Mouse (Mus musculus) cerebellum, adult 11-12 months (tissue): ENCODE measurements at regions not wholly inside any gene's neighbourhood (a gene's known extent, or its start where the extent isn't known, plus 50 kb on each side); places are given as distances from the start of the nearest gene placed in this dataset.

Experiments
- DNase-seq: peaks from one replicate; pipeline ENCODE4 v3.0.0; 2022

DNA sequence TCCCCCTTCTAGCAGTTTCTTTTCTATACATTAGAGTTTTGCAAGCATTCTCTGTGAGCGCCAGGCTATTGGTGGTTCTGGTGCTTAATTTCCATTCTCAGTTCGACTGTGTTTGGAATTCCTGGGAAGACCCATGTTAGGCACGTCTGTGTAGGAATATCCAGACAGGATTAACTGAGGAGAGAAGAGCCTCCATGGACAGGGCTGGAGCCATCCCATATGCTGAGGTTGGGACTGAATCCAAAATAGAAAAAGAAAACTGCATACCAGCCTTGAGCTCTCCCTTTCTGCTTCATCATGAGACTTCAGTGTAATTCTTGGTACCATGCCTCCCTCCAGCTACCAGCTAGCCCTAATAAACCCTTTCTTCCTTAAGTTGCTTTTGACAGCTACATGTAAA lies 595.3 kb downstream of the Dok5 start:
- no peak for DNase-seq

DNA sequence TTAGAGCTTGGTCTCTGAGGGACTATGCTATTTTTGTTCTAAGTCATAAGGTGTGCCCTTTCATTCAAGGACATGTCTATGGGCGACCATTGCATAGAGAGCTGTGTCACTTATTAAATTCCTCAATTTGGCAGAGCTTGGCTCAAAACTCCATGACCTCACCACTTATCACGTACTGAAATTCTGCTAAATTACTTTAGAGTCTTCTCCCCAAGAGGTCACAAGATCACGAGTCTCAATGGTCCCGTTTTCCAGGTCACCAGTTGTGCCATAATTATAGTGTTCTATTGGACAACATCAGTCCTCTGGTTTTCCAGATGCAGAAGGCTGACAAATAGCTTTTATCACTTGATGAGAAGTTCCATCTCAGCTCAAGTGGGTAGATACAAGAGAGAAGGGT lies 576.9 kb downstream of the Dok5 start:
- no peak for DNase-seq

DNA sequence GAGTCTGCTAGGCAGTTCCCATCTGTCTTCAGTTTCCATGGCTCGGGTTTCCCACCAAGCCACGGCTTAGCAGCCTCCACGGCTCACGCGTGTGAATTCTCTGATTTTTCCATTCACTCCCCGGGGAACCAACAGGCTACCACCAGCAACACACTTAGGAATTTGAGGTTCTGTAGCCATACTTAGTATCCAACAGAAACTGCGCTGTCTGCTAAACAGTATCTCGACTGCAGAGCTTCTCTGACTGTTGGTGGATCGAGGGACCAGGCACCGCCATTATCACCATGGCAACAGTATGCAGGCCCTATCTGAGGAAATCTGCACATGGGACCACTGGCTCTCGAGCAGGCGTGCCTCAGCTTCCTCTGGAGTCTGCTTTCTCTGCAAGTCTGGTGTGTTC lies 574.4 kb downstream of the Dok5 start:
- no peak for DNase-seq

DNA sequence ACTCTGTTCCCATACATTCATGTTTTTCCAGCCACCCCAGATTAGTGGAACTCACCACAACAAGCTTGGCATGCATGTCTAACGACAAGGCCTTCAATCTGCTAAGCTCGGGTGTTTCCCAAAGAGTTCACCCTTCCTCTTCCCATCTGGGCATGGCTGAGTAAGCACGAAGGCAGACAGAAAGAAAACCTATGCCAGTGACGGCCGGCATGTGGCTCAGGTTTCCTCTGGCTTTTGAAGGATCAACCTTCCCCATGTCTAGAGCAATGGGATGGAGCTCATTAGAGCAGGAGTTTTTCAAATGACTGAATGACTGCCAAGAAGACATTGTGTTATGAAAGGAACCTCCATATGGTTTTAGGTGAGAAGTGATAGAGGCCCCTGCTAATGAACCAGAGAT lies 566.9 kb downstream of the Dok5 start:
- DNase-seq = no peak

DNA sequence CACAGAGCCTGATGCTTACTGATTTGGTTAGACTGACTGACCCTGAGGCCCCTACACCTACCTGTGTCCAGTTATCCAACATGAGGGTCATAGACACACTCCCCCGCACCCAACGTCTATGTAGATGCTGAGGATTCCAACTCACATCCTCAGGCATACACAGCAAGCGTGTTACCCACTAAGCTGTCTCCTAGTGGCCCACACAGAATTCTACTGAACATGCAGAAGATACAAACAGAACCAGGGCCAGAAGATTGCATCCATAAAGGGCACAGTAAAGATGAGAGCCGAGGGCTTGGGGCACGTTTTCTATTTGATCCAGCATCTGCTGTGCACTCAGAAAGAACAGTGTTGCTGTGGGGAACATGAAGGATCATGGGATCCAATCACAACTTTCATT lies 564.0 kb downstream of the Dok5 start:
- DNase-seq = no peak

DNA sequence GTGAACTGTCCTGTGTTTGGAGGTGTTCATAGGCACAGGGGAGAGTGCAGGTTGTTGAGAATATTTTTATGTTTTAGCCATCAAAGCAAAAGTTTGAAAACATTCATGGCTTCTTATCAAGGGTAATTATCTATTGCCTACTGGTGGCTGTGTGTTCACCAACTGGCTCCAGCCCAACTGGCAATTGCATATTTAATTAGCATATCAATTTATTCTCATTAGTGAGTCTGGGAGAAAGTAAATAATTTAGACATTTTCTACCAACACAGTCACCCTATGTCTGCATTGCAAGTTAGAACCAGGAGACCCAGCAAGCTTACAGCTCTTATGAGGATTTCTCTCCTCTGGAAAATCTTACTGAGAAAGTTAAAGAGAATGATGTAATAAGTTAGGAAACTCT lies 561.0 kb downstream of the Dok5 start:
- DNase-seq = no peak

DNA sequence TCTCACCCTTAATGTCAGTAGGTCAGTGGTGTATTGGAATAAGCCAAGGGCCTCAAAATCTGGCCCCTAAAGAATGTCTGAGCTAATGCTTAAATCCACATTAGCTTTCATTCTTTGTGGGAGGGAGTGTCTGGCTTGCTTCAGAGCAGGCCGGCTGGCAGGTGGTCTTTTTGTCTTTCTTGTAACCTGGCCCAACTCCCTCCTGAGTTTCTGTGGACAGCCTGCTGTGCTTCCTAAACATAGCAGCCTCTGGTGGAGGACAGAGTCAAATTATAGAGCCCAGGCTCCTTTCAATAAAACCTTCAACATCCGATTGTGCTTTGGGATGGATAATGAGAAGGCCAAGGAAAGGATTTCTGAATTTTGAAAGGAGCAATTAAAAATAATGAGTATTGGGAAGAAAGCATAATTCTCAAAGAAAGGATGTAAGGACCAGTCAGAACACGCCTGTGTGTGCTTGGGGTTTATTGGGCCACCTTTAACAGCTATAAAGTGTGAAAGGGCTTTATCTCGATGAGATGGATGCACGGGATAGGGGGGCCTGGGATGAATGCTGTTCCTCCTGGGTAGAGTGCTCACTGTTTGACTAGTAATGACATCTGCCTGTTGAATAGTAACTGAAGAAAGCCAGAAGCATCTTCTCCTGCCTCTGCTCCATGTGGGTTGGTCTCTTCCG lies 554.2 kb downstream of the Dok5 start:
- DNase-seq = no peak

DNA sequence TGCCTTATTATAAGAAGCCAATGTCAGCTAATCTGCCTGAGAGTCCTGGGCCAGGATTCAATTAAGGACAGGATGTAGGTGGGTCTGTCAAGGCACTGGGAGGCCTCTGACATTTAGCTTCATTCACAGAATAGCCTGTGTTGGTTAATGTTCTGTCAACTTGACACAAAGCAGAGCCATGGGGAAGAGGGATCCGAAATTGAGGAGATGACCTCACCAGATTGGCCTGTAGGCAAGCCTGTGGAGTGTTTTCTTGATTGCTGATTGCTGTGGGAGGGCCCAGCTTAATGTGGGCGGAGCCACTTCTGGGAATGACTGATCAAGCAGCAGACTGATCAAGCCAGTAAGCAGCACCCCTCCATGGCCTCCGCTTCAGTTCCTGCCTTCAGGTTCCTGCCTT lies 548.5 kb downstream of the Dok5 start:
- DNase-seq = no peak

DNA sequence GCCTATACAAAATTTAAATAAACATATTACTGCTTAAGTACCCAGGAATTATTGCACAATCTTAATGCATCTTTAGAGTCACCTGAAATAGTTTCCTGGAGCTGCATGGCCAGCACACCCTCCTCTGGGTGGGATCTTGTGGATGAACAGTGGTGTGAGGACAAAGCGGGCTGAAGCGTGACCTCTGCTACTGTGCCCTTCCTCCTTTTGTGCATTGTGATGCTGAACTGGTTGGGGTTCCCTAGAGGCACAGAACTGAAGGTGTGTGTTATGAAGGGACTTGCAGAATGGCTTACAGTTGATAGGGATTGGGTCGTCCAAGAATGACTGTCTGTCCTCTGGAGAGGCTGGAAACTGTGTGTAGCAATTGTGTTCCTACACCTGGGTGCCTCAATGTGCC lies 547.7 kb downstream of the Dok5 start:
- no peak for DNase-seq

DNA sequence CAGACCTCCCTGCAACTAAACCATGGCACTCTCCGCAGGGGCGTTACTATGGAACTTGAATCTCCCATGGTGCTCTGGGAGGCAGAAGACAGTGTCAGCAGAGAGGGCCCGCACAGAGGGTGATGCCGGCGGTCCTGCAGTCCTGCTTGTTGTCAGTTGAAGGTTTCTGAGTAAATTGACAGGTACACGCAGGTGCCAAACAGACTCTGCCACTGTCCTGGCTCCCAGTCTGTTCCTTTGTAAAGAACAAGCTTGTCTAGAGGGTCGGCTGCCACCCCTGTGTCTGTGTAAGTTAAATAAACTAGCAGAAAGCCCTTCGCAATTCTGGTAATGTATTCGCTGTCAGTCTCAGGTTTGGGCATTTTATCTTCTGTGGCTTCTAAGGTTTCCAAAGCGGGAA lies 521.6 kb downstream of the Dok5 start:
- no peak for DNase-seq

DNA sequence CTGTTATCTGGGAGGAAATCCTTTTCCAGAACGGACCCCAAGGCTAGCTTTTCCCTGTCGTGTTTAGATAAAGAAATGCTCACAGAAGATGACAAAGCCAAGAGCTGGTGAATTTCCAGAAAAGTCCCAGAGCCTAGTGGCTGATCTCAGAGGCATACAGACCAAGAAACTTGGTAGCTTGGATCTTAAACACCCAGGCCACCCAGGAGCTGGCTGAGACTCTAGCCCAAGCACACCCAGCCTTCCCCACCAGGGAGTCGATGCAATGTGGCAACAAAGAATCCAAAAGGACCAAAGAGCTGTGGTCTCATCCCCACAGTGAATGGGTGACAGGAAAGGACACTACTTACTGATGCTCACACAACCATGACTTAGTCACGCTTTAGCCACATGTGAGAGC lies 513.8 kb downstream of the Dok5 start:
- no peak for DNase-seq

DNA sequence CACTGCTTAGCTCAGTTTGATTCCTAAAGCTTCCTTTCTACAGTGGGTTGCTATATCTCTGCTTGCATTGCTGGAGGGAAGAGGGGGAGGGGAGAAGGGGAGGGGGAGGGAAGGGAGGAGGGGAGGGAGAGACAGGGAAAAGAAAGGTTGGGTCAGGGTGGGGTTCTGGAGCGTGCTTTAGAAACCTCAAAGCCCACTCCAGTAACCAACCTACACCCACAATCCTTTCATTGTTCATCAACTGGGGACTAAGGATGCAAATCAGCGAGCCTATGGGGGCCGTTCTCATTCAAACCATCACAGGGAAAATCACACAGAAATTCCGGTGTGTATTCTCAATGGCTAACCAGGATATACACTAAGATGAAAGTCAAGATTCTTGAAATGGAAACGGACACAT lies 510.7 kb downstream of the Dok5 start:
- no peak for DNase-seq

DNA sequence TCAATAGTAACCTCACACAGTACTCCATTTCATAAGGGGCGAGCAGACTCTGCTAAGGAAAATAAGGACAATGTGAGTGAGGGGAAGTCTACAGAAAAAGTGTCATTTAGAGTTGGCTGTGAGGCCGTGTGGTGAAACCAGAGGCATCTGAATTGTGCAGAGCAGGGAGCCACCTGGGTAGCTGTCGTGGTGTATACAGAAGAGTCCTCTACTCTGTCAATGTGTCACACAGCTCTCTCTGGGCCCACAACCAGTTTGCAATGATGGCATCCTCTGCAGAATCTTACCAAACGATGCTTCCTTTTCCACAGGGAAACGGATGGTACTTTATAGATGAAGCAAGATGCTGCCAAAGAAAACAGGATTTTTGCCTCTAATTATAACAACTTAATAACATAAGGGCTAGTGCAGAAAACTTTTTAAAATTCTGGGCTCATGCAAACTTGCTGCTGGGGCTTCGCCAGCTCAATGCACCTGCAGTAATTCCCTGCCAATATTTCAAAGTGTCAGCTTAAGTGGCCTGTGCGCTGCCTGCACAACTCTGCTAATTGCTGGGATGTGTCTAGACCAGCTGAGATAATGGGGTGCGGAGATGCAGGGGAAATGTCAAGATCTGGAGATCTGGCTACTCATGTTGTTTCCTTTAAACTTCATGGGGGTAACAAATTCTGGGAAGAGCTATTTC lies 505.8 kb downstream of the Dok5 start:
- DNase-seq = no peak

DNA sequence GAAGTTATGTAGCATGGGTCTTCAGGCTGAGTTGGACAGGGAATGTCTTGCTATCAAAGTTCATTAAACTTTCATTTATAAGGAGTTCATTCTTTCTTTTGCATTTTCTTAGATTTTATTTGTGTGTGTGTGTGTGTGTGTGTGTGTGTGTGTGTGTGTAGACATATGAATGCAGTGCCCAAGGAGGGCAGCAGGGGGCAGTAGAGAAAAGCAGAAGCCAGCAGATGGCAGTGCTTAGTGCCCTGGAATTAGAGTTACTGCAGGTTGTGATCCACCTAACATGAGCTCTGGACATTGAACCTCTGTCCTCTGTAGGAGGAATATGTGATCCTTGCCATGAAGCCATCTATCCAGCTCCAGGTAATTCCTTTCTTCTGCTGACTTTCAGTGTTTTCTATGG lies 501.2 kb downstream of the Dok5 start:
- no peak for DNase-seq

DNA sequence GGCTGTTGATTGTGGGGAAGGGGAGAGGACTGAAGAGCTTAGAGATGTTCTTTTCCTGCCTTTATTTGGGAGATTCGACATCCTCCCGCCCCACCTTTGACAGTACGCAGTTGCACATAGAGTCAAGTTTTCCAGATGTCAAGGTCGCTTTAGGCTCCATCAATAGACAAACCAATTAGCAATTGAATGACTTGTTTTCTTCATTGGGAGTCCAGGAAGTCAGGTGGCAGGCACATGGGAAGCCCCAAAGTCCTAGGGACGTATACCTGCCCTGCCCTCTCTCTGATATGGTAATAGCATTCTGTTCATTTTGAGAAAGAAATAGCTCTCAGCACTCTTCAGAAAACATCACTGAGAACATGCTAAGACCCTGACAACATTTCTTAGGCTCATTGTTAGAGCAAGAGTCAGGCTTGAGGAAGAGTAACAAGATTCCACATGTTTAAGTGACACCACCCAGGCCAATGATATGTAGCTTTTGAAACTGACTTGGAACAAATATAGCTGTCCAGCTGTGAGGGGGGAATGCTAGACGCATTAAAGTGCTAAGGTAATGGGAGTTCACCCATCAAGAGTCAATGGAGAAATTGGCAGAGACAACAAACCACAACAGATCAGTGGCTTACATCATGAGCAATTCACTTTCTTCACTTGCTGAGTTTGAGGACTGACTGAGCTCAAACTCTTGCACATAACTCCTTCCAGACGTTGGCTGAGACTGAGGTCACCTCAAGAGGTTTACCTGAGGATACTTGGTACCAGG lies 499.9 kb downstream of the Dok5 start:
- no peak for DNase-seq

DNA sequence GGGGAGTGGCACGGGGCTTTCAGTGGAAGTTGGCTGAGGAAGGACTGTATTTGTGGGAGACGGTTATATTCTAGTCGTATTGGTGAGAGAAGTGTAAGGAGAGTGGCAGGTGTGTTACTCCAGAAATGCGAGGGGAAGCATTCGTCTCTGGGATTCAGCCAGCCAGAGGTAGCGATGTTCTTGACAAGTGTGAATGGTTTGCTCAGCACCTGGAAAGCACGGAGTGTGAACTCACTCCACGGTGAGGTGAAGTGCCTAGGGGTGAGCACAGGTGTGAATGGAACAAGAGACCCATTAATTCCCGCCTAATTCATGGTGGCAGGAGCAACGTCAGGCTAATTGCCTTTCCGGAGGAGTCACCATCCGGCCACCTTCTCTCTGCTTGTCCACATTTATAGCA lies 498.9 kb downstream of the Dok5 start:
- no peak for DNase-seq

DNA sequence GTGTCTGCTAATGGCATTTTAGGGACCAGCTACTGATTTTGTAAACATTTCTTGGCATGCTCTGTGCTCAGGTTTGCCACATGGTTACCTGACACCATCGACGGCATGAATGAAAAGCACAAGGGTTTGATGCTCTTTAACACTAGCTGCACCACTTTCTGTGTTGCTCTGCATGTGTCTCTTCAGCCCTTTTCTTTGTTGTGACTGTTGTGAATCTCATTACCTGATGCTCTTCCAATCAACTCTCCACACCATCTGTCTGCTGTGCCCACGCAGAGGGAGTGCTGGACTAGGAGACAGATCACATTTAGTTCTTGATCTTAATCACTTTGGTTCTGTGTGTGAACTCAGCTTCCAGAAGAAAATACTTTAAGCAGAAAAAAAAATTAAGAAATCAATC lies 496.6 kb downstream of the Dok5 start:
- DNase-seq = no peak

DNA sequence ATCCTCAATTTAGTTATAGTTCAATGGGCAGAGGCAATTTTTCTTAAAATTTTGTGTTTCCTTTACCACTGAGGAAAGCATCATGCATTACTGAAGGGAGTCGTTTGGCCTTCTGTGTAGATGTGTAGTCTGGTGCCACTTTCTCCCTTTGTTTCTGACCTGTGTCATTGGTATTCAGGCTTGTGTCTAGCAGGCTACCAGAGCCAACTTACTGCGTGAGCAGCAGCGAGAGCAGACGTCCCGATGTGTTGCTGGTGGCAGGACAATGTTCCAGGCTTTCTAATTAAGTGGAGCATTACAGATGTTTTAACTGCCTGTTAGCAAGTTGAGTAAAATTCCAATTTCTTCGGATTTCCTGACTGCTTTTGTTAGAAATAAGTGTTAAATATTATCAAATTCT lies 482.2 kb downstream of the Dok5 start:
- DNase-seq = no peak

DNA sequence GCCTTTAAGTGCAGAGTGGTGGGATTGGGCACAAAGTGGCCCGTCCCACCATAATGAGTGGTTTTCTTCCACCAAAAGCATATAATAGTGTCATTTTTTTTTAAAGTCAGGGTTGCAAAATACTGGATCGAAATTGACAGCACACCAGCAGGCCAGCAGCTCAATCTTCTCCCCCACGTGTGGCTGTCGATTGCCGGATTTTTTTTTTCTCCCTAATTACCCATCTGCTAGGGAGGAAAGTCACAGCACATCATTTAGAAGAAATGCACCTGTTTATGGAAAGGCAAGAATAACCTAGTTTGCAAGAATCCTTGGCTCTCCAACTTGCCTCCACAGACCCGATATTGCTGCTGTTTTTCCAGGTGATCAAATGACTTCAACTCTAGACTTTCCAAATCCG lies 464.9 kb downstream of the Dok5 start:
- no peak for DNase-seq

DNA sequence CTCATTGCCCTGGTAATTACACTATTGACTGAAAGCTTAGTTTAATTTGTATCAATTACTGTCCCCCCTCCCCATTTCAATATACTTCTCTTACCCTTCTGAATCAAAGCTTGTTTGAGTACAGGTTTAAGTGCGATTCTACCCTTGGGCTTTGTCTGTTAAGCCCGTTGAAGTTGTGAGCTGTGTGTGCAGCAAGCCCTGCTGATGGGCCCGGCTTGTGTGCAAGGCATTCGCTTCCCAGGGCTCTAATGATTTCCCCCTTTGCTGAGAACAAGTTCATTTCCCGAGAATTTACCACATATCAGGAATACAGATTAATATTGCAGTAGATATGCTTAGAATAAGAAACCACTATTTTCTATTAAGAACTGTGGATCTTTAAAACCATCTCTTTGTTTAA lies 460.6 kb downstream of the Dok5 start:
- no peak for DNase-seq
